Mouse (Mus musculus) midbrain, embryonic 14.5 days (tissue): ENCODE results near the gene Ndufb10. TPM values are rescaled to one million over a fixed set of nuclear protein-coding genes. Genes with fewer than 3 reads are reported as not detected.

Experiments
- ATAC-seq: fragments of 200-750 bp; cut with Nextera tagmentation; 2 replicates; pipeline ENCODE4 v1.8.0; 2017; ENCODE audit warnings: moderate number of reproducible peaks, moderate library complexity; ENCODE audit not compliant: low FRiP score, low TSS enrichment
- DNase-seq: peaks from one replicate; pipeline ENCODE4 v3.0.0-alpha.2; 2015
- H3K27ac ChIP-seq: fragments of 300-500 bp; sonication (generic); replicated peaks from 2 replicates; pipeline ENCODE4 v1.5.1; 2014; ENCODE audit warnings: mild to moderate bottlenecking, low read depth, low read length, moderate library complexity
- H3K27me3 ChIP-seq: fragments of 300-500 bp; sonication (generic); 2 replicates; pipeline ENCODE4 v1.6.1; 2014; ENCODE audit warnings: low read length, control low read depth, mixed read lengths; ENCODE audit not compliant: control insufficient read depth, insufficient read depth
- H3K36me3 ChIP-seq: fragments of 300-500 bp; sonication (generic); 2 replicates; pipeline ENCODE4 v1.6.1; 2014; ENCODE audit warnings: low read length, control low read depth; ENCODE audit not compliant: control insufficient read depth, insufficient read depth
- H3K4me1 ChIP-seq: fragments of 300-500 bp; sonication (generic); 2 replicates; pipeline ENCODE4 v1.6.1; 2014; ENCODE audit warnings: mild to moderate bottlenecking, antibody characterized with exemption, low read length, control low read depth; ENCODE audit not compliant: control insufficient read depth, insufficient read depth
- H3K4me2 ChIP-seq: fragments of 300-500 bp; sonication (generic); 2 replicates; pipeline ENCODE4 v1.6.1; 2014; ENCODE audit warnings: mild to moderate bottlenecking, low read length, moderate library complexity
- H3K4me3 ChIP-seq: fragments of 300-500 bp; sonication (generic); replicated peaks from 2 replicates; pipeline ENCODE4 v1.5.1; 2014; ENCODE audit warnings: low read depth, low read length
- H3K9ac ChIP-seq: fragments of 300-500 bp; sonication (generic); replicated peaks from 2 replicates; pipeline ENCODE4 v1.6.1; 2014; ENCODE audit warnings: mild to moderate bottlenecking, low read length, moderate library complexity
- H3K9me3 ChIP-seq: fragments of 300-500 bp; sonication (generic); 2 replicates; pipeline ENCODE4 v1.6.1; 2016; ENCODE audit warnings: low read length, control low read depth, mixed read lengths; ENCODE audit not compliant: control insufficient read depth
- WGBS: fragments of 180-500 bp; shearing (Covaris S2); extraction: QIAGEN DNeasy Blood & Tissue Kit; methylation state at CpG from one replicate; pipeline ENCODE4 v1.1.7; 2014; 5-methylcytosine and 5-hydroxymethylcytosine counted together
- polyA plus RNA-seq: library from polyadenylated mRNA; unstranded; fragments of >200 nt; fragmentation: Nextera tagmentation; extraction: Ambion mirVana; gene quantifications from 2 replicates; pipeline ENCODE4 v1.2.1, GENCODE M21; 2014

Ndufb10 gene
- polyA plus RNA-seq, 1 experiment from 2014 or later = 282 TPM

DNA sequence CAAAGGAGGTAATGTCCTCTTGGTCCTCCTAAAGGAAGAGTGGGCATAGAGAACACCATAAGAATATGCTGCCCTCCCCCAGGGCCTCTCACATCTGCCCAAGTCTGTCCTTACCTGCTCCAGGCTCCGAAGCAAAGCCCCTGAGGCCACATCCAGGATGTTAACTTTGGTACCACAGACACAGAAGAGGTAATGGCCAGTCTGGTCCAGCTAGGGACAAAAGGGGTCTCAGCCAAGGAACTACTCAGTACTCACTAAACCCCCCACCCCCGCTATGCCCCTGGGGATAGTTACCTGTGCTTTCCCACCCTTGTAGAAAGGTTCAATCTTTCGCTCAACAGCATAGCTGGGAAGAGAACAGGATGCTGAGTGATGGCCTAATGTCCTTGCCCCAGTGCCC lies 18.5 kb downstream of the Ndufb10 start:
- WGBS = 95% methylated on average over 3 of the region's 3 CpGs
- Histone ChIP-seq H3K4me1 (peaks cover 10% of the 10 kb centered on the region; the same call in 1 of the 2 replicates), H3K27me3 (no peaks in the 10 kb centered on the region), H3K36me3 (peaks cover 42% of the 10 kb centered on the region), H3K4me2 (no peak overlapping the region), H3K27ac (no peak overlapping the region), H3K9ac (no peak overlapping the region), H3K9me3 (no peaks in the 10 kb centered on the region), H3K4me3 (no peak overlapping the region)
- ATAC-seq (no peak), DNase-seq (no peak)

DNA sequence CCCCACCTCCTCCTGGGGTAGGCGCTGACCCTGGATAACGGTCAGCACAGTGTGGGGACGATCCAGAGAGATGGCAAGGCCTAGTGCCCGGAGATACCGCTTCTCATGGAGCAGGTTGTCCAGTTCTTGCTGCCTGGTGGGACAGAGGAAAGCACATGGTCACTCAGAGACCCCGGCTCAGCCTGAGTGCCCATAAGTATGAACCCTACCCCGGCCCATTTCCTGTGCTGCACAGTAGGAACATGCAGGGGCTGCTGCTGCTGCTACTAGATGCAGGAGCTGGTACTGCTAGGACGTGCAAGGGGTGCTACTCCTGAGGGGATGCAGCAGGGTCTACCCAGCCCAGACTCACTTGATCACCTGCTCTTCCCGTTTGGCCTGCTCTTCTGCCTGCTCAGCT lies 23.0 kb downstream of the Ndufb10 start:
- DNase-seq (no peak), ATAC-seq (no peak)
- H3K4me1 ChIP-seq = peaks cover 9% of the 10 kb centered on the region; the same call in 1 of the 2 replicates
- H3K27ac ChIP-seq = no peak overlapping the region
- no peaks in the 10 kb centered on the region for H3K9me3 ChIP-seq
- H3K4me2 ChIP-seq = no peak overlapping the region
- H3K9ac ChIP-seq = 0 out of 2 replicates have a peak overlapping the region, but pooled peaks have one; percentile 3
- H3K4me3 ChIP-seq = no peak overlapping the region
- peaks cover 60% of the 10 kb centered on the region for H3K36me3 ChIP-seq
- no peaks in the 10 kb centered on the region for H3K27me3 ChIP-seq
- WGBS = 93% methylated on average over 9 of the region's 9 CpGs

- no peak overlapping the region for H3K4me3 ChIP-seq
- H3K9ac ChIP-seq = no peak overlapping the region
- H3K4me1 ChIP-seq = peaks cover 14% of the 10 kb centered on the region; the same call in 1 of the 2 replicates
- DNase-seq (no peak), ATAC-seq (no peak)
- H3K4me2 ChIP-seq = no peak overlapping the region
- H3K9me3 ChIP-seq = no peaks in the 10 kb centered on the region
- peaks cover 49% of the 10 kb centered on the region for H3K36me3 ChIP-seq
- WGBS = 71% methylated on average over 2 of the region's 2 CpGs
- no peaks in the 10 kb centered on the region for H3K27me3 ChIP-seq
- no peak overlapping the region for H3K27ac ChIP-seq
Measured at GRCm38 (mm10) chr17:24699473-24699872, 24.8 kb downstream of the Ndufb10 start.

DNA sequence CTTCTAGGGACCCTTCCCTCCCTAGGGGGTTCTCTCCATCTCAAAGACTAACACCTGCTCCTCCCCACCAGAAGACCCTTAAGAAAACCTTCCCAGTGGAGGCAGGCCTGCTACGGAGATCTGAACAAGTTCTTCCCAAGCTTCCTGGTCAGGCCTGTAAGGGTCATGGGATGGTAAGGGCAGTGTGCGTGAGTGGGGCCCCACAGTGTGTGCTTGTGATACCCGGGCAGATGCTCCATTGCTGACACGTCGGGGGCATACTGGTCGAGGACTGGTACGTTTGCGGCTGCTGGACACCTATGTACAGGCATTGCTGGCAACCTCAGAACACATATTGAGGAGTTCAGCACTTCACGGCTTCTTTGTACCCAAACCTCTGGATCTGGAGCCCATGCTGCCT lies 25.6 kb downstream of the Ndufb10 start:
- H3K36me3 ChIP-seq = peaks cover 42% of the 10 kb centered on the region
- no peaks in the 10 kb centered on the region for H3K9me3 ChIP-seq
- H3K9ac ChIP-seq = no peak overlapping the region
- H3K4me3 ChIP-seq = no peak overlapping the region
- H3K4me1 ChIP-seq = peaks cover 14% of the 10 kb centered on the region; the same call in 1 of the 2 replicates
- H3K4me2 ChIP-seq = no peak overlapping the region
- DNase-seq (no peak), ATAC-seq (no peak)
- no peak overlapping the region for H3K27ac ChIP-seq
- 67% methylated on average over 9 of the region's 9 CpGs for WGBS
- H3K27me3 ChIP-seq = no peaks in the 10 kb centered on the region

GRCm38 (mm10) chr17:24697985-24698384 lies 26.3 kb downstream of the Ndufb10 start:
- no peak overlapping the region for H3K9ac ChIP-seq
- H3K27ac ChIP-seq = no peak overlapping the region
- H3K36me3 ChIP-seq = peaks cover 42% of the 10 kb centered on the region
- no peaks in the 10 kb centered on the region for H3K27me3 ChIP-seq
- DNase-seq = no peak
- H3K4me1 ChIP-seq = peaks cover 14% of the 10 kb centered on the region; the same call in 1 of the 2 replicates
- no peak for ATAC-seq
- H3K9me3 ChIP-seq = no peaks in the 10 kb centered on the region
- H3K4me3 ChIP-seq = no peak overlapping the region
- WGBS = 20% methylated on average over 5 of the region's 5 CpGs
- H3K4me2 ChIP-seq = no peak overlapping the region

DNA sequence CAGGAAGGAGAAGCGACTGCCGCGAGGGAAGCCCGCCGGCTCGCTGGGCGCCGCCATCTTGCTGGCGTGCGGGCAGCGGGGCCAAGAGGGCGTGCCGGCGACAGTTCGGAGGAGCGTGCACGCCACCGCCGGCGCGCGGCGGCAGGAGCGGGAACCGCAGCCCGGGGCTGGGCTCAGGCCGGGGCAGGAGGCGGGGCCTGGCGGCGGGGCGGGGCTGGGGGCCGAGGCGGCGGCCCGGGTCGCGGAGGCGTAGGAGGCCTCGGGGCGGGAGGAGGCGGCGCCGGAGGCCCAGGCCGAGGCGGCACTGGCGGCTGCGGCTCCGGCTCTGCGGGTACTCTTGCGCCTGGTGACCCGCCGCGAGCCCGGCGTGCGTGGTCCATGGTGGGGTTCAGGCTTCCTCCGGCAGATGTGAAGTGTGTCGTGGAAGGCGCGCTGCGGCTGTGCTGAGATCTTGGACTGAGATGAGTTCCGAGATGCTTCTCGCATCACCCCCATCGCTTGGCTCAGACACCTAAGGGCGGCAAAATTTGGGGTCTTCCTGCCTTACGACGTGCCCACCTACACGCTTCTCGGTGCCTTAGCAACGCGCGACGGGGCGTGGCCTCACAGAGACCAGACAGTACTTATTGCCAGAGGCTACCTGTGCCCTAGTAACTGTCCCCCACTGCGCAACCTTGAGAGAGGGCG lies 28.1 kb downstream of the Ndufb10 start, which contains the start of the genes Gfer and Noxo1:
Gfer (minus strand) TSS at position 146 of the 687 bp plus-strand sequence.
Noxo1 (plus strand) TSS at position 224 of the 687 bp plus-strand sequence.
- Histone ChIP-seq H3K4me1 (peaks cover 14% of the 10 kb centered on the region; the same call in 1 of the 2 replicates), H3K9me3 (no peaks in the 10 kb centered on the region), H3K27me3 (no peaks in the 10 kb centered on the region), H3K4me3 (peak within 1 kb of the TSS; percentile 73), H3K9ac (peak within 1 kb of the TSS; percentile 76), H3K27ac (peak within 1 kb of the TSS; percentile 92), H3K4me2 (peak within 1 kb of the TSS; percentile 77), H3K36me3 (peaks cover 36% of the 10 kb centered on the region)
- WGBS = under 1% methylated on average over 75 of the region's 76 CpGs
- ATAC-seq (peak; percentile 93), DNase-seq (peak; percentile 94)

DNA sequence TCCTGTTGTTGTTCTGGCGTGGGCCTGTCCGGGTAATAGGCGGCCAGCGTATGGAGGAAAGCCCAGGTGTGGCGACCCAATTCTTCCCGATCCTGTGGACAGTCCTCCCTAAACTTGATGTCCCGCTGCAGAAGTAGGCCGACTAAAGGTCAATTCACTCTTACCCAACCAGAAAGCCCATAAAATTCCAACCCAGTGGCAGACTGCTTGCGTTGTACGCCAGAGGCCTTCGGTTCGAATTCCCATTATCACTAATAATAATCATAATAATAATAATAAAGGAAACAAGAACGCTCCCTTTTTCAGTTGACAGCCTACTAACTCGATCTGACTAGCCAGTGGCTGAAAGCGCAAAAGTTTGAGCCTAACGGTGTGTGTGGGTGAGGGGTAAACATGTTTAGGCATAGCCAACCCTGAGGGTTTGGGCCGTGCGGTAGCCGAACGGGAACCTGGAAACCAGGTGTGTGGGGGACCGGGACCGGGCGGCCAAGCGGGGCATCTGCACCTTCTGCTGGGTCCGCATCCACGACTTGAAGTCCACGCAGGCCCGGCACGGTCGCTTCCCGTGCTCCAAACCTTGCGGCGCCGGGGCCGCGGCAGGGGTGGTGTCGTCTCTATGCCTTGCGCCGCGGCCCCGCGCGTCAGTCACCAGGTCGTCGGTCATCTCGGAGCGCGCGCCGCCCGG lies 28.8 kb downstream of the Ndufb10 start:
- peaks cover 4% of the 10 kb centered on the region; the same call in 1 of the 2 replicates for H3K27me3 ChIP-seq
- DNase-seq (no peak), ATAC-seq (peak; percentile 38)
- WGBS = 7% methylated on average over 51 of the region's 51 CpGs
- peaks cover 21% of the 10 kb centered on the region for H3K4me1 ChIP-seq
- H3K27ac ChIP-seq = peak overlapping the region; percentile 92
- peak overlapping the region; percentile 77 for H3K4me2 ChIP-seq
- H3K36me3 ChIP-seq = peaks cover 29% of the 10 kb centered on the region
- H3K9ac ChIP-seq = peak overlapping the region; percentile 76
- no peaks in the 10 kb centered on the region for H3K9me3 ChIP-seq
- peak overlapping the region; percentile 73 for H3K4me3 ChIP-seq

DNA sequence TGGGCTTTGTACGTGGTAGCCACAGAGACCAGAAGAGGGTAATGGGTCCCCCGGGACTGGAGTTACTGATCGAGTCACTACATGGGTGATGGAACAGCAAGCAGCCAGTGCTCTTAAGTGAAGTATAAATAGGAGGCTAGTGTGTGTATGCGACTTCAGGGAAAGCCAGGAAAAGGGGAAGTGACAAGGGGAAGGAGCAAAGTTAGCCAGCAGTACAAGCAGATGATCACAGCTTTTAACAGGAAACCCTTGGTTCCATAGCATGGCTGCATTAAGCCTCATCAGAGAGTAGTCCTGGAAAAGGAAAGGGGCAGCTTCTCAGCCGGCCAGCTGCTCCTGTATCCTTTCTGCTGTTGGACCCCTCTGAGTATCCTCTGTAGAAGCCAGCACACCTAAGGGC lies 31.9 kb downstream of the Ndufb10 start:
- H3K27me3 ChIP-seq = peaks cover 21% of the 10 kb centered on the region; the same call in 1 of the 2 replicates
- 94% methylated on average over 5 of the region's 5 CpGs for WGBS
- no peak overlapping the region for H3K4me2 ChIP-seq
- H3K36me3 ChIP-seq = peaks cover 14% of the 10 kb centered on the region
- DNase-seq = no peak
- ATAC-seq = no peak
- H3K9ac ChIP-seq = no peak overlapping the region
- H3K4me3 ChIP-seq = no peak overlapping the region
- no peaks in the 10 kb centered on the region for H3K9me3 ChIP-seq
- H3K27ac ChIP-seq = no peak overlapping the region
- H3K4me1 ChIP-seq = peaks cover 40% of the 10 kb centered on the region
